Mouse (Mus musculus): Measurements from ENCODE around the gene Smim24.

Smim24 gene

DNA sequence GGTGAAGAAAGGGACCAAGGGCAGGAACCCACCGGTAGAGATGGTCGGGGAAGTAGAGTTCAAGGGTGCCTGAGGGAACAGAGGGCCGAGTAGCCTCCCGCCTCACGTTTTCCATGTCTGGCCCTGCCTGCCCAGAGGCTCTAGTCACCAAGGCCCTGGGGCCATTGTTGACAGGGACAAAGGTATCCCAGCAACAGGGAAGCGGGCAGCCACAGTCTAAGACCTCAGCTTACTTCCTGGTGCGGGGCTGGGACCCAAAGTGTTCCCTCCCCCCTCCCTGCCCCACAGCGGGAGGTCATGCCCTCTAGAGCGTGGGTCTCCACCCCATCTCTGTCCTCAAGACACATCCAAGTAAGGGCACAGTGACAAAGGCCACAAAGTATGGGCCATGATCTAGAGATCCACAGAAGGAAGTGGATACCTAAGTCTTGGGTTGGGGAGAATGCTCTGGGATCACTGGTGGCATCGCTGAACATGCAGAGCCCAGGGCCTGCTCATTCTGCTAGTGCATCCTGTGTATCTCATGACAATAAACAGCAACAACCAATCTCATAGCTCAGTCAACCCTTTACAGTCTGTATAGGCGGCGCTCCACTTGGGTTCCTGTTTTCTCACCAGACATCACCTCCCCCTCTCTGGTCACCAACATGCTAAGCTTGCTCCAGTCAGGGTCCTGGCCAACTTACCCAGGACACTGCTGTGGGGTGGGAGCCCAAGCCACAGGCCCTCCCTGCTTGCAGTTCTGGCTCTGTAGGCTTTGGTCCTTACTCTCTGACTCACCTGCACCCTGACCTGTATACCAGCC, 27.0 kb upstream of the Smim24 start, which contains the start of gene 4930404N11Rik:
Gene 4930404N11Rik, minus strand, starts transcription at position 145 of the 805 bp plus-strand sequence.
- no peak for DNase-seq

DNA sequence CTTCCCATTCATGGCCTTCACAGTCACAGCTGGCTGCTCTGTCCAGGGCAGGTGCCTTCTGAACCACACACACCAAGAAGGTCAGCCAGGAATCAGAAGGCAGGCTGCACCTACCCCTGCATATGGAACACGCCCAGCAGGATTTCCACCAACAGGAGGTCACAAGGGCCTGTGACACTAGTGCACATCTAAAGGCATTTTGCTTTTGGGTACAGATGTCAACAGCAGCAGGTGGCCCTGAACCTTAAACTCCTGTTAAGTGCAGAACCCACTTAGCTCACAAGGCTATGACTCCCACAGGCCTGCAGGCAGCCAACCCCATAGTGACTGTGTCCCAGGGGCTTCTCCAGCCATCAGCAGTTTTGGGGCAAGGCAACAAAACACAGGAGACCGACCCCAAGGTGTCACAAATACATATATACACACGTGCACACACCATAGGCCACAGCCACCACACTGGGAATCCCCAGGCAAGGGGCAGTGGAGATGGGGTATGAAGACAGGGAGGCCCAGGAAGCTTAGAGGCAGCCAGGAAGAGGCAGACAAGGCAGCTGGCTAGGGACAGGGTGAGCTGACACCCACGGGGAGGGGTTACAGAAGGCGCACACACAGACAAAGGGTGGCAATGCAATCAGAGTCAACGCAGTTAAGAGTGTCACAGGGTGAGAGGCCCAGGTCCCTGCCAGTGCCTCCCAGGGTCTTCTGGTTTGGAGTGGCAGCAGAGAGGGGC, 26.2 kb upstream of the Smim24 start:
- no peak for DNase-seq

DNA sequence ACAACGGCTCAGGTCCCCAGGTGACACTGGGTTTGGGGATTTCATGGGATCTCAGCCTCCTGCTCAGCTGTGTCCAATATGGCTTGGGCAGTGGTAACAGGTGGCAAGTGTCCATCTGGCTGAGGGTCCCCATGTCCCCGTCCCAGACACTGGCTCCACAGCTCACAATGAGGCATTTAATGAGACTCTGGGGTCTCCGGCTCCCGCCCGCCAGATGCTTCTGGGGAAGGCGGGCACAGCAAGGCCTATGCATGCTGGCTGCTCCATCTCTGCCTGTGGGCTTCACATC, 25.7 kb upstream of the Smim24 start:
- no peak for DNase-seq

GRCm38 (mm10) chr10:81375322-81375721, 17.5 kb upstream of the Smim24 start:
- DNase-seq, result no peak

DNA sequence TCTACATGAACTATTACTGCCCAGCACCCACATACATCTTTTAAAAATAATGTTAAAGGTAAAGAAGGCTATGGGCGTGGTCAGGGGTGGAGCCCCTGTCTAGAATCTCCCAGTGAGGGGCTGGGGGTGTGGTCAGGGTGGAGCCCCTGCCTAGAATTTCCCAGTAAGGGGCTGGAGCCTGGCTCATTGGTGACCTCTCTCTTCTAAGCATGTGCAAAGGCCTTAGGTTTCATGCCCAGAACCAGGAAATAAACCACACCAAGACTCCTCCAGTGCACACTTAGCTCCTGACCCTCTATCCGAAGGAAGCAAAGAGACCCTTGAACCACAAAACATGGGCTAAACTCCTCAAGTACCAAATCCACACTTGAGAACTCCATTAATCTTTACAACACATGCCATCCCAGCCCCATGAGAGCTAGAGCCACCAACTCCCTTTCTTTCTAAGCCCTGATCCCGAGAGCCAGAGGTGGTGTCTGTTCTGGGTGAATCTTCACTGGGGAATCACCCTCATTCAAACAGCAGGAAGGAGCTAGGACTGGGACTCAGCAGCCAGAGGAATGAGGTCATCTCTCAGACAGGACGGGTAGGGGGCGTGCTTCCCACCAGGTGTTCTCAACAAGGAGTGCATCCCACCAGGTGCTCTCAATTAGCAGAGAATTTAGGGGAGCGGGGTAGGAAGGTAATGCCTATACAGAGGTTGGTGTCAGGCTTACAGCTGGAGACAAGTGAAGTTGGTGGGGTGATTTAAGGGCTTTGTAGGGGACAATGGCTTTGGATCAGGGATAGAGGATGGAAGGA, 16.1 kb upstream of the Smim24 start:
- DNase-seq, result no peak

DNA sequence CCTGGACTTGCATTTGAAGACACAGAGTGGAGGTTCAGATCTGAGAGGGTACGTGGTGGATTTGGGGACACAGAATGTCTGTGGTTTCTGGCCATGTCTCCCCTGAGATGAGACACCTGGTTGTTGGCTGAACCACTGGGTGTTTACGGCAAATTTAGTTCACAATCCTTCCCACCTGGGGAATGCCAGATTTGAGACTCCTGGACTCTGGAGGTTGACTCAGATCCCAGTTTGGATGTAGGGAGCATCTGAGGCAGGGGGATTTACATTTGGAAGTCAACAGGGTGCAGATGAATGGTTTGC, 15.5 kb upstream of the Smim24 start:
- no peak for DNase-seq

DNA sequence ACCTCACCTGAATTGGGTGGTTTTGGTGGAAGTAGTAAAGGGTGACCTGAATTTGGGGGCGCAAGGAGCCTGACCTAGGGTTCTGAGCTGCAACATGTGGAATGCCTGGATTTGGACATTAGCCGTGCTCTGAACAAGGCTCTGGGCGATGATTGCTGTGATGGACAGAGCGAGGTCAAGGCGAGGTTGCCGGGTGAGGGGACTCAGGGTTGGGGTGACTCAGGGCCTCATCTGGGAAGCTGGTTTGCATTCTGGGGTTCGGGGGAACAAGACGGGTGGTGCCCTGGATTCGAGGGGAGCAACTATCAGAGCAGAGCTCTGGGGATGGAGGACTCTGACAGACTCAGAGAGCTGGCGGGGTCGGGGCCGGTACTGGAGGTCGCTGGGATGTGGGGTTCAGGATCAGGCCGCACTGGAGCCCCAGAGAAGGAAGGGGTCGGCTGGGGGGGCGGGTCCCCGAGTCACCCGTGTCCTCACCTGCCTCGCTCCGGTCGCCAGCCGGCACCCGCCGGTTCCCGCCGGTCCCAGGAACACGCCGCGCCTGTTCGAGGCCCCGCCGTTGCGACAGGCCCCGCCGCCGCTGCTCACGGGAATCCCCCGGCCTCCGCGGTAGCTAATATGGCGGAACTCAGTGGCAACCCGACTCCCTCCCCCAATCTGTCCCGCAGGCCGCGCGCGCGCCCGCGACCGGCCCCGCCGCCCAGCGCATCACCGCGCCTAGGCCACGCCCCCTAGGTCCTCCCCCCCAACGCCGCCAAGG, 14.9 kb upstream of the Smim24 start, which contains the start of gene Fzr1:
Gene Fzr1, minus strand, starts transcription at position 724 of the 760 bp plus-strand sequence.
- DNase-seq, result peak; percentile 54

DNA sequence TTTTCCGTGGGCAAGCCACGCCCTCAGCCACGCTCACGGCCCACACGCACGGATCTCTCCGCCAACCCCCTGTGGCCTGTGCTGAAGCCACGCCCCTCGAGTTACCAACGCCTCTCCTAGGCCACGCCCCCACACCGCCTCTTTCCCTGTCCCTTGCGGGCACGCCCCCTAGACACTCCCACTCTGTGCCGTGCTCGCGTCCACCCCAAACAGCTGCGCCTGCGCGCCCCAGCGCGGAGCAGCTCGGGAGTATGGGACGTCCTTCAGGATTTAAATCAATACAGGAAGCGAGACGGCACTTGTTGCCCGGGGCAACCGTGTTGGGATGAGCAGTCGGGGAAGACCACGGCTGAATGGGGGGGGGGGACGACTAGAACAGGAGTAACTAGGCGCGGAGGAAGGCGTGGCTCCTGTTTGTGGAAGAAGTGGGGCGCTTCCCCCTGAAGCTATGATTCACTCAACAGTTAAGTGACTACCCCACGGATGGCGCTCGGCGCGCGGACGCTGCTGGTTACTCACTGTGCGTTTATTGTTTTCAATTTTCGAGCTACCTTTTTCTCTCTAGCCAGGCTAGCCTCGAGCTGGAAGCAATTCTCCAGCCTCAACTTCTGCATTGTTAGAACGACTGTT, 14.2 kb upstream of the Smim24 start:
- DNase-seq, result peak; percentile 100

GRCm38 (mm10) chr10:81379183-81379553, 13.7 kb upstream of the Smim24 start:
- DNase-seq, result no peak

GRCm38 (mm10) chr10:81379809-81380378, 13.0 kb upstream of the Smim24 start:
- DNase-seq, result no peak

DNA sequence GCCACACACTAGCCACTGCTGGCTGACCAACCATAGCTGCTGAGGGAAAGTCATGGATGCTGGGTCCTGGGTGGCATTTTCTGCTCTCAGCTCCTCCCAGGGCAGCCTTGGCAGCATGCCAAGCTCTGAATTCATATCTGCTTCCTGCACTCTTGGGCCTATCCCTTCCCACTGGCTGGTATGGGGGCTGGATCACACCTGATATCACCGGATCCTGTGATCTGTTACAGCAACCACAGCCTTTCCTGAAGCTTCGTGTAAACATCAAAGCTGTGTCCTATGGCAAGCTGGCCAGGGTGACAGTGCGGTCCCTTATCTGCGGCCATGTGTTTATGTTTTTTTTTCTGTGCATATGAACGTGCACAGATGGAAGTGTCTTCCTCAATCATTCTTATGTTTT, 10.8 kb upstream of the Smim24 start:
- DNase-seq, result no peak

DNA sequence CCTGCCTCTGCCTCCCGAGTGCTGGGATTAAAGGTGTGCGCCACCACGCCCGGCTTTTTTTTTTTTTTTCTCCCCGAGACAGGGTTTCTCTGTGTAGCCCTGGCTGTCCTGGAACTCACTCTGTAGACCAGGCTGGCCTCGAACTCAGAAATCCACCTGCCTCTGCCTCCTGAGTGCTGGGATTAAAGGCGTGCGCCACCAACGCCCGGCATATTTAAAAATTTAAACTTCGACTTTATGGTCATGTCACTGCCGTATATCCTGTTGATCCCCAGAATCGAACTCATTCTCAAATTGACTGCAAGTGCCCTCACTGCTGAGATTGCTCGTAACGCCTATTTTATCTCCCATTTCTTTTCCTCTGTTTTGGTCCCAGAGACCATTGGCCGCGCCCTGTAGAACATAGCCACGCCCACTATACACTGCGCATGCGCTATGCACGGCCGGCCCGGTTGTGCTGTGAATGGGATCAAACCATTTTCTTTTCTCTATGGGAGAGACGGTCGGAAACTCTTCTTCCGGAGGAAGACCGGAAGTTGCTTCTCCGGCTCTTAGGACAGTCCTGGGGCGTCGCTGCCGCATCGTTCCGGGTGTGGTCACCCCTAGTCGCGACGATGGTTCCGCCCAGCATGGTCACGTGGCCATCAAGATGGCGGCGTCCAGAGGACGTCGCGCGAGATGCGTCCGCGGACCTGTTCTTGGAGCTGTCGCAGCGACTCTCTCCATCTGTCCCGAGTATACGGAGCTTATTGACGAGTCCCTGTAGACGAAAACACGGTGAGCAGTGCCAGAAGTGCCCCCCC, 8.8 kb upstream of the Smim24 start, which contains the start of the genes Dohh and Gm48551:
Gene Dohh, plus strand, starts transcription at position 627 of the 803 bp plus-strand sequence.
Gene Gm48551, plus strand, starts transcription at position 665 of the 803 bp plus-strand sequence.
- DNase-seq, result peak; percentile 99

- no peak for DNase-seq
Observed at GRCm38 (mm10) chr10:81384605-81384982, 8.3 kb upstream of the Smim24 start.

GRCm38 (mm10) chr10:81385603-81386306, 7.1 kb upstream of the Smim24 start:
- no peak for DNase-seq

GRCm38 (mm10) chr10:81387716-81388115, 5.1 kb upstream of the Smim24 start:
- DNase-seq, result no peak

DNA sequence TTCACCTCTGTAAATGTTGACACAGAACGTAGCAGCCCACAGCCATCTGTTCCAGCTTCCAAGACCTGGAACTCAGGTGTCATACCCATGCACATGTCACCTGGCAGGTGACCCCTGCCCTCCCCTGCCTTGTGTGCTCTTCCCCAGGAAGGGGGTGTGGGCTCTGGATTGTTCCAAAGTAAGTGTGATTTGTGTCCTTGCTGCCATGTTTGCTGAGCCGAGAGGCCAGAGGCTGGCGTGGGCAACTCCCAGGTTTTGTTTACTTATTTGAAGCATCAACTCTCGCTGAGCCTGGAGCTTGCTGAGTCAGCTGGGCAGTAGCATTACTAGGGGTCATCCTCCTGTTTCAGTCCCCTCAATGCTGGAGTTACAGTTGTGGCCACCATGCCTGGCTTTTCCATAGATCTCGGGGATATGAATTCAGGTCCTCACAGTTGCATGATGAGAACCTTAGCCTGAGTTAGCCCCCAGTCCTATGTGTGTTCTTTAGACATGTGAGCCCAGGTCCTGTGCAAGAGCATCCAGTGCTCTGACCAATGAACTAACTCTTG, 4.3 kb upstream of the Smim24 start, which contains the start of gene Gm48552:
Gene Gm48552, plus strand, starts transcription at position 501 of the 551 bp plus-strand sequence.
- no peak for DNase-seq

GRCm38 (mm10) chr10:81389373-81389772, 3.5 kb upstream of the Smim24 start:
- DNase-seq, result peak; percentile 75

GRCm38 (mm10) chr10:81389801-81390677, 2.8 kb upstream of the Smim24 start:
- DNase-seq, result peak; percentile 80

DNA sequence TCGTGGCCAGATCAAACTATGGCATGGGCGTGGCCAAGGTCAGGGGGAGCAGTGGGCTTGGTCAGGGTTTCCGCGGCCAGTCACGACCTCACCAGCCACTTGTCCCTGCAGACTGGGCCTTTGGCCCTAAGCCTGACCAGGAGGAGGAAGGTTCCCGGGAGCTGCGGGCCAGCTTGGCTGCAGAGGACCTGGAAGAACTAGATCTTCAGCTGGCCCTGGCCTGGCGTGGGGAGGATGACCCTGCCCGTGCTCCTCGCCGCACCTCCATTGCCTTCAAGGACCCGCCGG, 2.2 kb upstream of the Smim24 start:
- DNase-seq, result no peak

All from kidney, adult 9 months (tissue).